Mouse (Mus musculus) megakaryocyte-erythroid progenitor cell, adult 5-6 weeks (primary cell): ENCODE measurements around the gene Pygo2. TPM values are rescaled to one million over a fixed set of nuclear protein-coding genes. Genes with fewer than 3 reads are reported as not detected.
A peak's percentile ranks its signal among the peaks of the same experiment; 100 is the strongest.

ENCODE experiments used
- ATAC-seq: replicated peaks from 2 replicates; pipeline ENCODE4 v1.8.0; 2016; ENCODE audit warnings: mild to moderate bottlenecking, inconsistent platforms; ENCODE audit not compliant: severe bottlenecking, poor library complexity, low FRiP score, low TSS enrichment
- total RNA-seq, 2 experiments: library from RNA; stranded (forward) in 1 of 2; stranded (reverse) in 1 of 2; fragments of 200-1000, 215-1000 nt in 1 of 2; fragments of >200 nt in 1 of 2; fragmentation: Nextera tagmentation in 1 of 2; gene quantifications; 2 replicates each; pipeline ENCODE4 v1.2.3; 2014 to 2017

Pygo2 gene
- total RNA-seq, 2 experiments from 2014 or later: 19.9 to 42.2 TPM

GRCm38 (mm10) chr3:89448720-89449537, 18.9 kb downstream of the Pygo2 start:
- ATAC-seq: peak; percentile 94

GRCm38 (mm10) chr3:89449541-89449940, 19.5 kb downstream of the Pygo2 start:
- ATAC-seq: peak; percentile 62

GRCm38 (mm10) chr3:89451916-89452315, 21.9 kb downstream of the Pygo2 start:
- ATAC-seq: no peak

- ATAC-seq: no peak
Measured at GRCm38 (mm10) chr3:89454401-89455177, 24.6 kb downstream of the Pygo2 start, which contains the start of gene Pmvk. TSS of gene Pmvk (plus strand) at chr3:89454541.

GRCm38 (mm10) chr3:89455786-89456285, 25.8 kb downstream of the Pygo2 start:
- ATAC-seq: no peak

GRCm38 (mm10) chr3:89456726-89457665, 27.0 kb downstream of the Pygo2 start:
- peak; percentile 73; the same call in 1 of the 2 replicates for ATAC-seq

- ATAC-seq: peak; percentile 63
Measured at GRCm38 (mm10) chr3:89458372-89458964, 28.5 kb downstream of the Pygo2 start.

GRCm38 (mm10) chr3:89458965-89459807, 29.2 kb downstream of the Pygo2 start:
- peak; percentile 77 for ATAC-seq

GRCm38 (mm10) chr3:89468268-89468667, 38.3 kb downstream of the Pygo2 start:
- ATAC-seq: no peak

- ATAC-seq: no peak
Measured at GRCm38 (mm10) chr3:89472280-89472679, 42.3 kb downstream of the Pygo2 start.

GRCm38 (mm10) chr3:89473838-89474237, 43.8 kb downstream of the Pygo2 start:
- ATAC-seq: no peak

GRCm38 (mm10) chr3:89479055-89479454, 49.0 kb downstream of the Pygo2 start:
- no peak for ATAC-seq

- ATAC-seq: 0 out of 2 replicates have a peak, but pooled peaks have one; percentile 41
Measured at GRCm38 (mm10) chr3:89481488-89481887, 51.5 kb downstream of the Pygo2 start.

GRCm38 (mm10) chr3:89482249-89482648, 52.2 kb downstream of the Pygo2 start:
- ATAC-seq: no peak
